Mouse (Mus musculus): ENCODE results near the gene Ifit3.
"Not testable (repeated sequence)": the region's sequence is repeated elsewhere in the genome, so short reads cannot be mapped to it uniquely, and the experiment has no call there.

Ifit3 gene
- long read RNA-seq, experiment 1, transcript Ifit3-201 (2 exons, 1,745 nt): major isoform, 44 of 52 reads
- long read RNA-seq, experiment 1, partial matches to known transcripts: 1 of 52 reads
- long read RNA-seq, experiment 1, other reads (novel, unspliced or antisense): 7 of 52 reads
- long read RNA-seq, experiment 2, transcript Ifit3-201 (2 exons, 1,745 nt): major isoform, 61 of 69 reads
- long read RNA-seq, experiment 2, partial matches to known transcripts: 0 of 69 reads
- long read RNA-seq, experiment 2, other reads (novel, unspliced or antisense): 8 of 69 reads

DNA sequence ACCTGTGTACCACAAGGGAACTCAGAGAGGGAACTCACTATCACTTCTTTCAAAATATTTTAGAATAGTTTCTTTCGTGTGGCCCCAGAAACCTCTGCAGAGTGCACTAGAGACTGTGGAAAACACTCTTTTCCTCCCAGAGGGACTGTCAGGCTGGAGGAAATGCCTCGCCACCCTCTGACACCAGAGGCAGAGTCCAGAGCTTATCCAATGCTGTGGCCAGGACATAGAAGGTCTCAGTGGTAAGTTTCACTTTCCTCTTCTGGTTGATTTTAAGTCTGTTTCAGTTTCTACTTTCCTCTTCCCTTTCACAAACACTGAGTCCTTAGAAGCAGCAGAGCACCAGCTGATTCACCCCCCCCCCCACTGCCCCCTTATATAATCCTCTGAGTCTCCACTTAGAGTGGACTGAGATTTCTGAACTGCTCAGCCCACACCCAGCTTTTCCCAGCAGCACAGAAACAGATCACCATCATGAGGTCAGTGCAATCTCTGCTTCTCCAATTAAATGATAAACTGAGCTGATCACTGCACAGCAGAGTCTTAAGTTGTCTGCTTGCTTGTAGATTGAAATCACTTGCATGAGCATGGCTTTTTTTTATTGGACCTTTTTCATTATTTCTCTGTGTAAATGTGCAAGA is at the start of gene Ifit3:
Gene Ifit3, plus strand, starts transcription at position 406 of the 641 bp plus-strand sequence.
- intact Hi-C loops (cut with DNase I): not testable (repeated sequence)

DNA sequence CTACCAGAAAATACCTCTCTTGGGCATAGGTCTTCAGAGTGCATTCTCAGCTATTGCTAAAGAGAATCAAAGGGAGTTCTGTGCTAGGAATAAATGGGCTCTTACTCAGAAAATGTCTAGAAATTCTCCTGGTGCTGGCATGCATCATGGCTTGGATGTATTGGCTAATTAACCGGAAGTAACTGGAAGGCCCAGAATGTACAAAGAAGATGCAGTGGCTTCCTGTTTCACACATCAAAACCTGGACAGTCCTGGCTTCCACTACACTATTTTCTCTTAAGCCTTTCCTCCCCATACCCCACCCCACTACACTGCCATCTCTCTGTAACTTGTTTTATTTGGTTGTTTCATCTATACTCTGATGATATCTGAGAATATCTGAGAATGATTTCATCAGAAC is 43.9 kb upstream of the Ifit3 start:
- intact Hi-C loops (cut with DNase I): no loop called here

DNA sequence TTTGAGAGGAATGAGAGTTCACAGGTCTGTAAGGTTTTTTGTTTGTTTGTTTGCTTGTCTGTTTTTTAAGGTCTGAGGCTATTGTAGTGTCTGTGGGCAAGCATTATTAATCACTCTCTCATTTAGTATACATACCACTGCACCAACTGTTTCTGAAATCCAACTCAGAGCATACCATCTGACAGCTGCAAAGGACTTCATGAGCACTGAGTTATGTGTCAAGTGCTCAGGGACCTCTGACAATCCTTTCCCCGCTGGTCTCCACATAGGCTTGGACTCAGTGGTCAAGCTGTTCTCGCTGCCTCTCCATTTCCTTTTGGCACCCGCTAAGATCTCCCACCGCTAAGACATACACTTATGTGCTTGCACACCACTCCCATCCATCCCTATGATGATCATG is 37.1 kb upstream of the Ifit3 start:
- intact Hi-C loops (cut with DNase I): loop anchor here (5.0 kb wide), 1 partner anchor 209 kb away; no protein-coding TSS in a partner anchor

DNA sequence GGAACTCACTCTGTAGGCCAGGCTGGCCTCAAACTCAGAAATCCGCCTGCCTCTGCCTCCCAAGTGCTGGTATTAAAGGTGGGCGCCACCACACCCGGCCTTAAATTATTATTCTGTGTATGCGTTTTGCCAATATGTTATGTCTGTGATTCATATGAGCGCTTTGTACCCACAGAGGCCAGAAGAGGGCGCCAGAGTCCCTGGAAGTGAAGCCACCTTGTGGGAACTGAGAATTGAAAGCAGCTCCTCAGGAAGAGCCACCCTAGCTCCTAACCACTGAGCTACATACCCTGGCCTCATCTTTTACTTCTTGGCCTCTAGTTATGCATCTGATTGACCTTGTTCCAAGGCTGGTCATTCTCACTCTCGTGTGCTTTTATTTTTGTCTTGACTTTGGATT is 35.4 kb upstream of the Ifit3 start:
- intact Hi-C loops (cut with DNase I): loop anchor here (5.0 kb wide), 1 partner anchor 211 kb away; no protein-coding TSS in a partner anchor

DNA sequence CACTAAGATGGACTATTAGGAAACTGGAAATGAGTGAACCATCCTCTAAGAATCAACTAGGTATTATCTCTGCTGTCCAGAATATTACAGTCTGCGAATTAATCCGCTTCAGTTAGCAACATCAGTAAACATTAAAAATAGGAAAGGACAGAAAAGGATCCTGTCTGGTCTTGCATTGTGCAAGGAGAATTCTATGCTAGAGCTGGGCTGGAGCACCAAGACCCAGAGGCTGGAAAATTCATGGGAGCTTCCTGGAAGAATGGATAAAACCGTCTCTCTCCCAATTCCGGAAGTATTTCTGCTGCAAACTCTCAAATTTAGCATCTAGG is 33.2 kb upstream of the Ifit3 start:
- intact Hi-C loops (cut with DNase I): loop anchor here (2.0 to 5.0 kb wide), 2 partner anchors 87 to 308 kb away; no protein-coding TSS in a partner anchor

DNA sequence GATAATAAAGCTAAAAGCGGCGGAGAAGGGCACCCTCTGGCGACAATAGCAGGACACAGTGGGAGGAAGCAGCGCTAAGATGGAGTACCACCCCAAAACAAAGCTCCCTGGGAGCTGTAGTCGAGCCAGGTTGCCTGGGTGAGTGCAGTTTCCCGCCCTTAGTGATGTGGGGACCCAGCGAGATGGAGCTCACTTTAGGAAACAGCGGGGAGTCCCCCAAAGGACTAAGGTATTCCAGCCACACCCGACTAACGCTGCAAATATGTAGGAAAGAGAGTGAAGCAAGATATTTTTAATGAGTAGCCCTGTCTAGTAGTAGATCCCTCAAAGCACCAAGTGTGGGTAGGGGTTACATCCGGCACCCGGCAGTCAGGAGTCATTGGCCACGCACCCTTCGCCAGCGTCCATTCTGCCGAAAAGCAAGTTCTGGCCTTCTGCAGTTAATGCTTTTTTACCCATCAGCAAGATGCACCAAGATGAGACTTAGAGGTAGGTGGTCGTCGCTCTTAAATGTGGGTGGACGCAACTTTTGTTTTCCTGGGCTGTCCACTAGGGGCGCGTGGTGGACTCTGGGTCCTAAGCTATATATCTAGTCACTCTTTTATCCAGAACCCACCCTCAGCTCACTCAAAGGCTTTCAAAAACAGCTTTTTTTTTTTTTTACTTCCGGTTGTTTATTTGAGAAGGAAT is 32.7 kb upstream of the Ifit3 start, which contains the start of gene Ifit2:
Gene Ifit2, plus strand, starts transcription at position 161 of the 690 bp plus-strand sequence.
- intact Hi-C loops (cut with DNase I): loop anchor here (2.0 to 5.0 kb wide), 2 partner anchors 86 to 308 kb away; no protein-coding TSS in a partner anchor

DNA sequence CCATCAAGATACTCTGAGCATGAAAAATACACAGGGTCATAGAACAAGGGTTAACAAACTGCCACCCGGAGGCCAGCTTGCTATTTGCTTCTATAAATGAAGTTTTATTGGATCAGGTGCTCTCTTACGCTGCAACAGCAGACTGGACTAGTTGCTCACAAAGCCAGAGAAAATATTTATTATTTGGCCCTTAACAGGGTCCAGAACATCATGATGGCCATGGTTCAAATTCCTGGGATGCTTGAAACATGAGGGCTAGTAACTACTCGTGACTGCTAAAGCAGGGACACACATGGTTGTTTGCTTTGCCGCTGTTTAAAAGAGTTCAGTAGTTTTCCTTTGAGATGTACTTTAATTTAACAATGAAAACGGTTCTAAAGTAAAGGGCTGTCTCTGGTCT is 31.4 kb upstream of the Ifit3 start:
- intact Hi-C loops (cut with DNase I): loop anchor here (2.0 to 5.0 kb wide), 2 partner anchors 85 to 310 kb away; no protein-coding TSS in a partner anchor

DNA sequence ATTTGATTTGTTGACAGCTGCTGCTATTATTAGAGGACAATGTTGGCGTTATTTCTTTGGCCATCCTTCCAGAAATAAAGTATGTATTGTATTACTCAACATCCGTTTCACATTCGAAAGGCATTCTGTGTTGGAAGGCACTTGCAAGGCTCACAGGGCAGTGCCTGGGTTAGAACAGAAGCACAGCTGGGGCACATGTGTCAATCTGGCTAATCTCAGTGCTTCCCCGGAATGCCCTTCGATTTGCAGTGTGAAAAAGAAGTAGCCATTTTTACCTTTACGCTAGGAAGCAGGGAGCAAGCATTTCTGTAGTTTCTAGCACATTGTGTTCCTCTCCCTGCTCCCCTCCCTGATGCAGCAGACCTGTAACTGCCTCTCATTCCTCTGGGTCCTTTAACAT is 30.3 kb upstream of the Ifit3 start:
- intact Hi-C loops (cut with DNase I): loop anchor here (5.0 kb wide), 1 partner anchor 311 kb away; no protein-coding TSS in a partner anchor

DNA sequence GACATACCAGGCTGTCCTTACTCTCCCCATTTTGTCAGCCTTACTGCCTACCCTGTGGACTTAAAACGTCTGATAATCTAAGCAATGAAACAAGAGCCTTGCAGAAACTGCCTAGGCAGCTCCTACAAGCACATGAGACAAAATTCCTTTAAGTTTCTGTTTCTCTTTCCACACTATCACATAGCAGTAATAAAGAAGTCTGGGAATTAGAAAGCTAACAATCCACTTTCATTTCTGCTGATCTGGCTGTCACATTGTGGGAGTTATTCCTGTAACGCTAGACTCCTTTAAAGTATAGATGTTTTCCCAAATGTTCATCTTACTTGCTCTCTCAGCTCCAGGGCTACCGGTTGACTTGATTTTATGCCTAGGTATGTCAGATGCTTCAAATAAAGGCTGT is 29.8 kb upstream of the Ifit3 start:
- intact Hi-C loops (cut with DNase I): loop anchor here (5.0 kb wide), 1 partner anchor 311 kb away; no protein-coding TSS in a partner anchor

DNA sequence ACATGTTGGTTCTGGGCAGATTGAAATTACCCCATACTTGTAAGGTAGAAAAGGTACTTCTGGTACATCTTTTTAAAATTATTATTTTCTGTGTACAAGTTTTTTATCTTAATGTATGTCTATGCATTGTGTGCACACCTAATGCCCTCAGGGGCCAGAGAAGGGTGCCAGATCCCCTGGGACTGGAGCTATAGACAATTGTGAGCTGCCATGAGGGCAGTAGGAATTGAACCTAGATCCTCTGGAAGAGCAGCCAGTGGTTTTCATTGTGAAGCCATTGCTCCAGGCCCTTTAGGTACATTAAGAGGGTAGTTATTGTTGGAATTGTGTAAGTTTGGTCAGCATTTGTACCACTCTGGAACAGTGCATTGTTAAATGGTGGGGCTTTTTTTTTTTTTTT is 29.3 kb upstream of the Ifit3 start:
- intact Hi-C loops (cut with DNase I): loop anchor here (5.0 kb wide), 1 partner anchor 312 kb away; no protein-coding TSS in a partner anchor

DNA sequence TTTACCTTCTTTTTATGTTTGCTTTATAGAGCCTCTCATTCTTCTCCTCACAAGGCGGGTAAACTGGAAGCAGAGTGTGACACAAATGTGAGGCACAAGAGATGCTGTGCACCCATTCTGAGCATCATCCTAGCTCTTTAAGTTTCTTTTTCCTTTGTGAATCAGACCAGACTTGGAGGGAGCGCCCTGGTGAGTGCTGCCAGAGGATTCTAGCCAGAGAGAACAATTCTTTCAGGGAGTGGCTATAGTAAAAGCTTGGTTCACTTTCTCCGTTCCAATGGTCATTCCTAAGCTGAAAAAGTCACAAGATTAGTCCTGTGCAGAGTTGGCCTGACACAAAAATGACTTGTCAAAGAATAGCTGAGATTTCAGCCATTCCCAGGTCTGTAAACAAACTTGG is 26.7 kb upstream of the Ifit3 start:
- intact Hi-C loops (cut with DNase I): no loop called here

DNA sequence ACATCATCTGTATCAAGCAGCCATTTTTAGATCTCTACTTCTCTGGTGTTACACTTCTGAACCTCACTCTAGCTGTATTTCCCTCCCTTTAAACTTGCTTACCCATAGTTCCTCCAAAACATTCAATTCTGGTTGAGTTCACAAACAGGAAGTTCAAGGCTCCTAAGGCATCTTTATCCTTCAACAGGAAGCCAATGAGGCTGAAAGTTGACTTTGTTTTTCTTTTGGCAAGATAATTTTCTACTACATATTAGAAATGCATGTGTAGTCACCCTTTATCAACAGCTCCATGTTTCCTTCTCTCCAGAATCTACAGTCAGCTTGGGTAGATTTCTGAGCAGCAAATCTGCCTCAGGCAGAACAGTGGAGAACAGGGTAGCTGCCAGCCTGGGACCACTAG is 20.8 kb upstream of the Ifit3 start:
- intact Hi-C loops (cut with DNase I): no loop called here

DNA sequence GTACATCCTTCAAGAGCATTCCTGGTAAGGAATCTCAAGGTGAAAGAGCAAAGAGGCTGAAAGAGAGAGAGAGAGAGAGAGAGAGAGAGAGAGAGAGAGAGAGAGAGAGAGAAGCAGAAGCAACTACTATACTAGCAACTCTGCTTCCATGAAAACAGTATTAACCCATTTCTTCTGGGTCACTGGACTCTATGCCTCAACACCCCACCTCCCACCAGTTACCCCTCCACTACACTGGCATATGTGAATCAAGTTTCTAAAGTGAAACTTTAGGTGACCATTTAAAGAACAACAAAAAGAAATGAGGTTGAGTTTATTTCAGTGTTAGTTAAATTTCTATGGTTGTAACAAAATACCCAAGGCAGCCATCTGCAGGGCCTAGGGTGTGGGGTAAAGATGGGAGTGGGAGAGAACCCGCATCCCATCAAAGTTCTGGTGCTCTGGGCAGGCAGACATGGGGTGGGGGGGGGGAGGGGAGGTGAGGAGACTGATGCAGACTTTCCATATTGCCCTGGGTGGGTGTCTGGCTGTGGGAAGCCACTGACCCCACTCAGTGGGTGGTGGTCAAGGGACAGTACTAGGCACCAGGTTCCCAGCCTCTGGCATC is 17.1 kb upstream of the Ifit3 start:
- intact Hi-C loops (cut with DNase I): no loop called here

DNA sequence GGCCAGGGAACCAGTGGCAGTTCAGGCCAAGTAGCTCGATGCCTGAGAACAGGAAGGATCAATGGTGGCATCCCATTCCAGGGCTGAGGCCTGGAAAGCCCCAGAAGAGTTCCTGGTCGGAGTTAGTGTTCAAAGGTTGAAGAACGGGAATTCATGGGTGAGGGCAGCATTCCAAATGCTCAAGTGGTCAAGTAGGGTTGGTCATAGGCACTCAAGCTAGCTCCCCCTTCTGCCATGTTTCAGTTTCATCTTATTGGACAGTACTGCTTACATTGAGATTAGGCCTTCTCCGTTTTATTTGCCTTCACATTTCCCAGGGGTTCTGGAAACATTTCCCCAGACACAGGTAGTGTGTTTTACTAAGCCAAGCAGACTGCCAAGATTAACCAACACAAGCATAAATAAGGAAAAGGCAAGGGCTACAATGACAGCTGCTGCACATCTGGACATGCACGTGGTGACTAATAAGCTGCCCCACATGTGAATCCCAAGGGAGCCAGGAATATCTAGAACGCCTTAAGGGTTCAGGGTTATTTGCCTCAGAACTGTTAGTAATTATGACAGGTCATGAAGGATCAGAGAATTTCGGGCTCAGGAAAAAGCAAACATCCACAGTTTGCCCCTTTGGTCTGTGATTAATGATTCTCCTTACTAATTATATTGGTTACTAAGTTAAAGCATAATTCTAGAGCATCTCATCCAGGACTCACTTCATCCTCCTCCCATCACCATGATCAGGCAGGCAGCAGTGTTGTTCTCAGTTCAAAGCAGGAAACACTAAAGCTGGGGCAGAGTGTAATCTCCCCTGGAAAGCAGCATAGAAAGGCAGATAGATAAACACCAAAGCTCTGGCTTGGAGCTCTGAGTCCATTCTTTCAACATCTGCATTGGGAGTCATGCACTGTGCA is 14.1 kb upstream of the Ifit3 start:
- intact Hi-C loops (cut with DNase I): no loop called here

DNA sequence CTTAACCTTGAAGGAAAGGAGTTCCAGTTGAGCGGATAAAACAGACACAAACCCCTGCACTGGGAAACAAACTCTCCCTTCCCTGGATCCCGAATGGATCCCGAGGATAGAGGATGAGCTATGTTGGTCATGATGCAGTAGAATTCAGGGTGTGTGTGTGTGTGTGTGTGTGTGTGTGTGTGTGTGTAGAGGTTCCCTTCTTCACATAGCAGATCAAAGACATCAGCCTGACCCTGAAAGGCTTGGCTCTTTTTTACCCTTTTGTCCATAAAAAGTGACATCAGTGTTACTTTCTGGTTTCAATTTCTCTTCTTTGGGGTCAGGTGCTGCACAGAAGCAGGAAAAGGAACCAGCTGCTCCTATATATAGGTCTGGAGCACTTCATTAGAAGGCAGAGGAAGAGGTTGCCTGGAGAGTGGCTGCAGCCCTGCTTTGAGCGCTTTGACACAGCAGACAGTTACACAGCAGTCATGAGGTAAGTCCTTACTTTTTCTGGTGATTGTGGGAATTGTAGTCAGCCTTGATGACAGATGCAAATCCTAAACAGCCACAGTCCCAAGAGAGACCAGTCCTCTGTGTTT is 13.3 kb upstream of the Ifit3 start:
- intact Hi-C loops (cut with DNase I): no loop called here

DNA sequence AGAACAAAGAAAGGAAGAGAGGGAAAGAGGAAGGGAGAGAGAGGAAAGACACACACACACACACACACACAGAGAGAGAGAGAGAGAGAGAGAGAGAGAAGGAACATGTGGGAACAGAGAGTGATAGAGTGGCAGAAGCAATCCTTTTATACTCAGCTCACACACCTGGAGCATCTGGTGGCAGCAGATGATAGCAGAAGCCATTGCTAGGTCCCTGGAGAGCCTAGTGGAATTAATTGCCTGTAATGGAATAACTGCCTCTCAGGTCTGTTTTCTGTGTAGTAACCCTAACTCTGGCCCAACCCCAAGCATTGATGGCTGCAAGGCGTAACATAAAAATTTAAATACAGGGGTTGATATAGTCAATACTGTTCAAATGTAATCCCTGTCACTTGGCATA is 12.3 kb upstream of the Ifit3 start:
- intact Hi-C loops (cut with DNase I): no loop called here

DNA sequence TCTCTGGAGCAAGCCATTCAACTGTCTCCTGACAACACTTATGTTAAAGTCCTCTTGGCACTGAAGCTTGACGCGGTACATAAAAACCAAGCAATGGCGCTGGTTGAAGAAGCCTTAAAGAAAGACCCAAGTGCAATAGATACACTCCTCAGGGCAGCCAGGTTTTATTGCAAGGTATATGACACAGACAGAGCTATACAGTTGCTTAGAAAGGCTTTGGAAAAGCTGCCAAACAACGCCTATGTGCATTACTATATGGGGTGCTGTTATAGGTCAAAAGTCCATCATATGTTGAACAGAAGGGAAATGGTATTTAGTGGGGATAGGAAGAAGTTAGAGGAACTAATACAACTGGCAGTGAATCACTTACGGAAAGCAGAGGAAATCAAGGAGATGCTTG is 9.7 kb upstream of the Ifit3 start:
- intact Hi-C loops (cut with DNase I): no loop called here

DNA sequence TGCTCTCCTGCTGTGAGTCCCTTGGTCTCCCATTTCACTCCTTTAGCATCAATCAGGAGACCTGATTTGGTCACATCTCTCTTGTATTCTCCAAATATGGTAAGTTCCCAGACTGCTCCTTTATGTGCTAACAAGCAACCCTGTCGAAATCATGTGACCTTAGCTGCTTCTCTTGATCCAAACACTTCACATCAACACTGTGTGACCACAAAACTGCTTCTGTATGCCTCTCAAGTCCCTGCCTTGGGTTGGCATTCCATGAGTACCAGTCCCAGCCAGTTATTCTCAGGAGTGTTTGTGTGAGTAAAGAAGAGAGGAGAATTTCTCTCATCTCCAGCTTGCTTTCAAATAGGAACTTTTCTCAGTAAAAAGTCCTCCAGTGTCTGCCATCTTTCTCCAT is 6.2 kb upstream of the Ifit3 start:
- intact Hi-C loops (cut with DNase I): no loop called here

DNA sequence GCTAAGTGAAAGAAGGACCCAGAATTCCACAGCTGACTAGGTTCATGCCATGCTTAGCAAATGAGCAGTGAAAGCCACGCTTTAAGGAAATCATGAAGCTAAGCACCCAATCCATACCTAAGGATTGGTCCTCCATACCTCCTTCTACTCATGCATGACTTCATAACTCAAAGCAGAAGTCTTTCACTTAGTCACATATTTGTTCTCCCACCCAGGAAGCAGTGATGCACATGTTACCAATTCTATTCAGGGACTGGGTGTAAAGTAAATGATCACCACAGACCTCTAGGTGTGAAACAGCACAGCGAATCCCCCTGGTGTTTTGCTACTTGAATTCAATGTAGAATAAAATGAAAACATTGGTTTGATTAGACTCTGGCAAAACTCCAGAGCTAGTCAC is 635 bp upstream of the Ifit3 start:
- intact Hi-C loops (cut with DNase I): not testable (repeated sequence)

Data from adrenal gland (tissue).